Mouse (Mus musculus) fibroblast of lung, adult 2 months (primary cell): ENCODE measurements around the gene Rps6ka3.

Source experiments
- DNase-seq: peaks from one replicate; pipeline ENCODE4 v3.0.0-alpha.2; 2011; ENCODE audit warnings: low read depth

The Rps6ka3 gene

GRCm38 (mm10) chrX:159321342-159321741 is 111.2 kb downstream of the Rps6ka3 start:
- peak; percentile 26 for DNase-seq

- DNase-seq, result no peak
These were observed 154.4 kb downstream of the Rps6ka3 start for GRCm38 (mm10) chrX:159364506-159364905.

GRCm38 (mm10) chrX:159371831-159372752 is 162.0 kb downstream of the Rps6ka3 start, which contains the start of gene Eif1ax:
Gene Eif1ax, plus strand, starts transcription at chrX:159372178.
- DNase-seq, result peak; percentile 75

- no peak for DNase-seq
These were observed 162.6 kb downstream of the Rps6ka3 start for GRCm38 (mm10) chrX:159372753-159373144.

- no peak for DNase-seq
These were observed 177.0 kb downstream of the Rps6ka3 start for GRCm38 (mm10) chrX:159387105-159387504.

- no peak for DNase-seq
These were observed 178.8 kb downstream of the Rps6ka3 start for GRCm38 (mm10) chrX:159388953-159389352.

- no peak for DNase-seq
These were observed 180.3 kb downstream of the Rps6ka3 start for GRCm38 (mm10) chrX:159390347-159390962.

- no peak for DNase-seq
These were observed 181.1 kb downstream of the Rps6ka3 start for GRCm38 (mm10) chrX:159391239-159391638.

GRCm38 (mm10) chrX:159409253-159409652 is 199.1 kb downstream of the Rps6ka3 start:
- no peak for DNase-seq

GRCm38 (mm10) chrX:159414130-159414828 is 204.2 kb downstream of the Rps6ka3 start, which contains the start of gene Map7d2:
Gene Map7d2, plus strand, starts transcription at chrX:159414572.
- DNase-seq, result no peak

GRCm38 (mm10) chrX:159414829-159415673 is 204.9 kb downstream of the Rps6ka3 start:
- no peak for DNase-seq
